Mouse (Mus musculus) lung, postnatal 0 days (tissue): ENCODE data around the gene Ankrd49. TPM values are rescaled to one million over a fixed set of nuclear protein-coding genes. Genes with fewer than 3 reads are reported as not detected.
A peak's percentile ranks its signal among the peaks of the same experiment; 100 is the strongest.

Source experiments
- ATAC-seq: fragments of 200-750 bp; cut with Nextera tagmentation; 2 replicates; pipeline ENCODE4 v1.8.0; 2017; ENCODE audit warnings: moderate library complexity
- DNase-seq: peaks from one replicate; pipeline ENCODE4 v3.0.0-alpha.2; 2016; ENCODE audit warnings: low spot score
- H3K27ac ChIP-seq: fragments of 300-500 bp; sonication (generic); 2 replicates; pipeline ENCODE4 v1.5.1; 2014; ENCODE audit warnings: antibody characterized with exemption, mild to moderate bottlenecking, low read length, mixed read lengths
- H3K27me3 ChIP-seq: fragments of 300-500 bp; sonication (generic); replicated peaks from 2 replicates; pipeline ENCODE4 v1.6.1; 2014; ENCODE audit warnings: low read length, mixed read lengths; ENCODE audit not compliant: insufficient read depth
- H3K36me3 ChIP-seq: fragments of 300-500 bp; sonication (generic); 2 replicates; pipeline ENCODE4 v1.6.1; 2014; ENCODE audit warnings: low read length, mixed read lengths; ENCODE audit not compliant: insufficient read depth
- H3K4me1 ChIP-seq: fragments of 300-500 bp; sonication (generic); 2 replicates; pipeline ENCODE4 v1.6.1; 2014; ENCODE audit warnings: antibody characterized with exemption, low read depth, low read length, mixed read lengths; ENCODE audit not compliant: insufficient read depth
- H3K4me2 ChIP-seq: fragments of 300-500 bp; sonication (generic); replicated peaks from 2 replicates; pipeline ENCODE4 v1.6.1; 2014; ENCODE audit warnings: low read depth, mild to moderate bottlenecking, low read length, moderate library complexity, mixed read lengths
- H3K4me3 ChIP-seq: fragments of 300-500 bp; sonication (generic); 2 replicates; pipeline ENCODE4 v1.5.1; 2014; ENCODE audit warnings: low read depth, low read length
- H3K9ac ChIP-seq: fragments of 300-500 bp; sonication (generic); replicated peaks from 2 replicates; pipeline ENCODE4 v1.6.1; 2014; ENCODE audit warnings: low read depth, mild to moderate bottlenecking
- H3K9me3 ChIP-seq: fragments of 300-500 bp; sonication (generic); 2 replicates; pipeline ENCODE4 v1.6.1; 2016; ENCODE audit warnings: low read length, mixed read lengths
- CTCF ChIP-seq: IDR thresholded peaks from 2 replicates; pipeline ENCODE4 v1.5.1; 2016; ENCODE audit warnings: antibody characterized with exemption, mild to moderate bottlenecking
- EP300 ChIP-seq: IDR thresholded peaks from 2 replicates; pipeline ENCODE4 v1.6.1; 2016; ENCODE audit warnings: antibody characterized with exemption, mild to moderate bottlenecking, control low read depth
- WGBS: fragments of 180-500 bp; shearing (Covaris S2); extraction: QIAGEN DNeasy Blood & Tissue Kit; methylation state at CpG from one replicate; pipeline ENCODE4 v1.1.7; 2014; 5-methylcytosine and 5-hydroxymethylcytosine counted together
- polyA plus RNA-seq: library from polyadenylated mRNA; unstranded; fragments of >200 nt; fragmentation: Nextera tagmentation; extraction: Ambion mirVana; gene quantifications from 2 replicates; pipeline ENCODE4 v1.2.1, GENCODE M21; 2015

The Ankrd49 gene
- polyA plus RNA-seq, 1 experiment from 2014 or later = 19.7 TPM

DNA sequence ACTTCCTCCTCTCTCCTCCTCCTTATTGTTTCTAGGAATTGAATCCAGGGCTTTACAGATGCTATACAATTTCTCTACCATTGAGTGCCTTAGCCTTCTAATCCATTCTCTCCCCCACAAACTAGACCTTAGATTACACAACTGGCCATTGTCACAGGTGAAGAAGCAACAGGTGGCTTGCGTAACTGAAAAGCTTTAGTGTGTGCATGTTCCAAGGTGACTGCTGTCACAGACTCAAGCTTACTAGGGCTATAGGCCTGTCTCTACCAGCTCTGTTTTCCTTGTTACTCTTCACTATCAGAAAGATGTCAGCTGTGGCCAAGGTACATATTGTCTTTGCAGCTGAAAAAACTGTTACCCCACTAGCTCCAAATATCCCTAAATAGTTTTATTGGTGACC lies 22.1 kb upstream of the Ankrd49 start:
- Histone ChIP-seq H3K36me3 (peaks cover 6% of the 10 kb centered on the region), H3K27ac (no peak overlapping the region), H3K27me3 (no peaks in the 10 kb centered on the region), H3K9me3 (no peaks in the 10 kb centered on the region), H3K4me3 (no peak overlapping the region), H3K4me2 (no peak overlapping the region), H3K9ac (no peak overlapping the region), H3K4me1 (no peaks in the 10 kb centered on the region)
- no peak for ATAC-seq
- no peak for DNase-seq
- 100% methylated on average over 1 of the region's 1 CpGs for WGBS
- no peak for TF ChIP-seq CTCF
- no peak for TF ChIP-seq EP300

- Histone ChIP-seq H3K9ac (no peak overlapping the region), H3K27ac (no peak overlapping the region), H3K36me3 (no peaks in the 10 kb centered on the region; the same call in 1 of the 2 replicates), H3K27me3 (no peaks in the 10 kb centered on the region), H3K4me1 (no peaks in the 10 kb centered on the region), H3K4me3 (no peak overlapping the region), H3K9me3 (no peaks in the 10 kb centered on the region), H3K4me2 (no peak overlapping the region)
- DNase-seq = no peak
- TF ChIP-seq CTCF (no peak), EP300 (no peak)
- no peak for ATAC-seq
- WGBS = 87% methylated on average over 2 of the region's 2 CpGs
These were observed 21.1 kb upstream of the Ankrd49 start for GRCm38 (mm10) chr9:14805714-14806113.

DNA sequence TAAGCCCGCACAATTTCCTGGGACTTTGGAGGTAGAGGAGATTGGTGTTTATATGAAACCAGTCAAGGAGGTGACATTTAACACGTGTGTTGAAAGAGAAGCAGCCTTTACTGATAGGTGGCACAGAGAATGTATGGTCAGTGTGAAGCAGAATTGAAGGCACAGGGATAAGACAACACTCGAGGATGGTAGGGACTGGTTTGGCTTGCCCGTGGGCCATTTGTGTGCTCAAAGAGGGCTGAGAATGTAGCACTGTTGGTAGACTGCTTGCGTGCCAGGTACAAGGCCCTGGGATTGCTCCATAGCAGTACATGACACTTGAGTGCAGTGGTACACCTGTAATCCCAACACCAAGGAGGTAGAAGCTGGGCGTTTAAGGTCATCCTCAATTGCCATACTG lies 2.7 kb upstream of the Ankrd49 start:
- TF ChIP-seq EP300 (no peak), CTCF (no peak)
- peaks cover 5% of the 10 kb centered on the region; the same call in 1 of the 2 replicates for H3K36me3 ChIP-seq
- 79% methylated on average over 6 of the region's 6 CpGs for WGBS

GRCm38 (mm10) chr9:14778341-14778740 lies 6.3 kb downstream of the Ankrd49 start:
- H3K27ac ChIP-seq = no peak overlapping the region
- H3K4me3 ChIP-seq = no peak overlapping the region
- no peaks in the 10 kb centered on the region for H3K27me3 ChIP-seq
- no peaks in the 10 kb centered on the region for H3K4me1 ChIP-seq
- TF ChIP-seq EP300 (no peak), CTCF (no peak)
- no peaks in the 10 kb centered on the region for H3K9me3 ChIP-seq
- DNase-seq = no peak
- WGBS = 39% methylated on average over 13 of the region's 13 CpGs
- no peak for ATAC-seq
- H3K36me3 ChIP-seq = peaks cover 11% of the 10 kb centered on the region
- no peak overlapping the region for H3K4me2 ChIP-seq
- no peak overlapping the region for H3K9ac ChIP-seq

More for the DNA sequence above, 2.7 kb upstream of the Ankrd49 start:
- ATAC-seq (no peak), DNase-seq (no peak)
- no peaks in the 10 kb centered on the region for H3K9me3 ChIP-seq
- no peaks in the 10 kb centered on the region for H3K4me1 ChIP-seq
- no peaks in the 10 kb centered on the region for H3K27me3 ChIP-seq
- H3K4me3 ChIP-seq = no peak overlapping the region
- H3K27ac ChIP-seq = no peak overlapping the region
- no peak overlapping the region for H3K4me2 ChIP-seq
- no peak overlapping the region for H3K9ac ChIP-seq

GRCm38 (mm10) chr9:14773813-14774212 lies 10.8 kb downstream of the Ankrd49 start:
- ATAC-seq = no peak
- Histone ChIP-seq H3K9me3 (no peaks in the 10 kb centered on the region), H3K4me1 (no peaks in the 10 kb centered on the region), H3K9ac (no peak overlapping the region), H3K27ac (no peak overlapping the region), H3K27me3 (no peaks in the 10 kb centered on the region), H3K4me2 (no peak overlapping the region), H3K36me3 (no peaks in the 10 kb centered on the region), H3K4me3 (no peak overlapping the region)
- WGBS = 36% methylated on average over 2 of the region's 2 CpGs
- TF ChIP-seq CTCF (peak; percentile 59), EP300 (no peak)
- peak; percentile 45 for DNase-seq

- Histone ChIP-seq H3K27me3 (no peaks in the 10 kb centered on the region), H3K4me3 (no peak overlapping the region), H3K4me1 (no peaks in the 10 kb centered on the region), H3K4me2 (no peak overlapping the region), H3K9me3 (no peaks in the 10 kb centered on the region), H3K9ac (no peak overlapping the region), H3K36me3 (no peaks in the 10 kb centered on the region), H3K27ac (no peak overlapping the region)
- TF ChIP-seq CTCF (no peak), EP300 (no peak)
- DNase-seq = no peak
- ATAC-seq = no peak
- WGBS = 79% methylated on average over 2 of the region's 2 CpGs
These were observed 12.6 kb downstream of the Ankrd49 start for GRCm38 (mm10) chr9:14772074-14772473.

DNA sequence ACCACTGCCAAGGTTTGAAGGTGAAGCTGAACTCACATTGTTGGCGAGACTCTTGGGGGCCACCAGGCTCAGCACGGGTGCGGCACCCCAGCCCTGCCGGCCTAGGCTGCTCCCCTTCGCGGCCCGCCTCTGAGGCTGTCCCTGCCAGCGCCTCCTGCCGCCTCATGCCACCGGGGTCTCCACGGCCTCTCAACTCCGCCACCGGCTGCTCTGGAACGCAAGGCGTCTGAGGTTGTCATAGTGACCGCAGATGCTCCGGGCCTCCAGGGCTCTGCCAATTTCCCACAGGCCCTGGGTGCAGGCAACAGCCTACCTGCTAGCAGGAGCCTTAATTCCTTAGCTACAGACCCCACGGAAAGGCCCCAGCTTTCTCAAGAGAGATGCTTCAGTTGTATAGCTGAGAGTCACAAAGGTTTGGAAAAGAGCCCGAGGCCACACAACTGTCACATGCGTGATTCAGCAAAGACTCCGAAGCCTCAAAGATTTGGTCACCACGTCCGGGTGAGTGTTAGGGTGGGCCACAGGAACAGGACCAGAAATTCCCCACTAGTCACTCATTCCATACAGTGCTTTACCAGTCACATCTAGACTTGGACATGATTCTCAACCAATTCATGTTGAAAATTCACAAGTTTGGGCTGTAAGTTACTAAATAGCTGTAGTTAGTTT lies 13.7 kb downstream of the Ankrd49 start, which contains the start of gene 1700012B09Rik:
Gene 1700012B09Rik (minus strand): TSS at position 228 of the 669 bp plus-strand sequence.
- H3K4me1 ChIP-seq = no peaks in the 10 kb centered on the region
- H3K4me3 ChIP-seq = no peak within 1 kb of the TSS
- H3K9me3 ChIP-seq = no peaks in the 10 kb centered on the region
- H3K27me3 ChIP-seq = no peaks in the 10 kb centered on the region
- ATAC-seq (peak; percentile 26; the same call in 1 of the 2 replicates), DNase-seq (no peak)
- no peaks in the 10 kb centered on the region for H3K36me3 ChIP-seq
- no peak within 1 kb of the TSS for H3K9ac ChIP-seq
- H3K27ac ChIP-seq = no peak within 1 kb of the TSS
- 17% methylated on average over 23 of the region's 23 CpGs for WGBS
- H3K4me2 ChIP-seq = no peak within 1 kb of the TSS
- TF ChIP-seq EP300 (no peak), CTCF (no peak)
